ENCODE assay signal across 8 mouse cellular contexts in the genomic region with DNA sequence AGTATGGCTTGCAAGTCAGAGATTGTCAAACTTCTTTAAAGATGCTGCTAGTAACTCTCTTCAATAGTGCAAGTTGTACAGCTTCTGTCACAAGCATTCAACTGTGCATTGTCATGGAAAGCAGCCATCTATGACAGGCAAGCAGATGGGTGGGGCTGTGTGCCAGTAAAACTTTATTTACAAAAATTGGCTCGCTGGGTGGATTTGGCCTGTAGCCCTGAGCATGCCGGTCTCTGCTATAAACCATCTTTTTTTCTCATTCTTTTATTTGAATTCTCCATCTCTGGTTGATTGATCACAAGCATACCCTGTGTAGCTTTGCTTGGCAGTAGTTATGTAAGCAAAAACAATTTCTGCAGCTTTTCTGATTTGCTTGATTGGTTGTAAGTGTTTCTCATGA.
DNase-seq lines count a peak whose midpoint lies in the region; ATAC-seq and TF ChIP-seq lines count a peak whose summit lies in the region.
"Had no signal": no experiment of that assay in that cellular context is flagged by ENCODE, and none has a peak within 500 bp of the region (broad histone marks: within the 10 kb centered on the region; RNA-seq: fewer than 3 reads in every experiment).

No protein-coding gene starts in this region.

- H3K4me3 ChIP-seq in left cerebral cortex, adult 2 months: no peak overlapping the region
- no peak overlapping the region for H3K4me3 ChIP-seq in forebrain, embryonic 14.5 days (ENCODE audit: low read depth, low read length)

- no peaks in the 10 kb centered on the region for H3K27me3 ChIP-seq in forebrain, embryonic 14.5 days (replicated peaks; ENCODE audit: control insufficient read depth, insufficient read depth, low read length)

- H3K9me3 ChIP-seq in forebrain, embryonic 14.5 days (replicated peaks; ENCODE audit: control insufficient read depth, low read length): no peaks in the 10 kb centered on the region

- no peak overlapping the region for H3K9ac ChIP-seq in forebrain, embryonic 14.5 days (ENCODE audit: low read length)

- 18% methylated on average over 2 of the region's 2 CpGs for WGBS in forebrain, embryonic 14.5 days

- H3K4me1 ChIP-seq in forebrain, embryonic 14.5 days (ENCODE audit: control insufficient read depth, insufficient read depth, low read length): peaks cover 6% of the 10 kb centered on the region; the same call in 1 of the 2 replicates

- peak; percentile 82 for ATAC-seq in forebrain, embryonic 14.5 days

- no peak overlapping the region for H3K4me2 ChIP-seq in forebrain, embryonic 14.5 days (ENCODE audit: low read length)

- no peaks in the 10 kb centered on the region for H3K36me3 ChIP-seq in forebrain, embryonic 14.5 days (ENCODE audit: control insufficient read depth, insufficient read depth, low read length)

- no peak for TF ChIP-seq CTCF in left cerebral cortex, adult 2 months (IDR thresholded peaks at IDR 0.05)

- peak overlapping the region; percentile 11; the same call in 1 of the 2 replicates for H3K27ac ChIP-seq in left cerebral cortex, adult 2 months
- H3K27ac ChIP-seq in forebrain, embryonic 14.5 days (ENCODE audit: low read depth, low read length): no peak overlapping the region; the same call in 1 of the 2 replicates

- intact Hi-C loops in left cerebral cortex, adult 2 months (cut with DNase I): no loop called here

- DNase-seq in left cerebral cortex, adult 2 months (ENCODE audit: extremely low spot score in 1 of 2, low spot score in 2 of 2): peak in 1 of 2 experiments; percentile 24
- no peak for DNase-seq in left cerebral cortex, adult 8-10 months (ENCODE audit: low spot score in 2 of 2)
- DNase-seq in forebrain, embryonic 14.5 days (ENCODE audit: low spot score): peak; percentile 82
- DNase-seq in layer of hippocampus, adult 9-10 months (ENCODE audit: low spot score): peak; percentile 63
- DNase-seq in right cerebral cortex, postnatal 10 days (ENCODE audit: low spot score in 2 of 2): peak; percentile 67 to 73
- no peak for DNase-seq in ovary, adult 18-20 months (ENCODE audit: low spot score)
- DNase-seq in urinary bladder, postnatal 25 days (ENCODE audit: low spot score): no peak
- DNase-seq: thymus, postnatal 4 days had no signal

Comparison
In these comparisons a context has a peak if more than half of its experiments do, and no peak if none do; other contexts are left out.
1. DNase-seq: peak in forebrain, embryonic 14.5 days (single experiment), layer of hippocampus, adult 9-10 months (single experiment) and right cerebral cortex, postnatal 10 days (2 of 2); none in left cerebral cortex, adult 8-10 months (0 of 2), ovary, adult 18-20 months (single experiment) and urinary bladder, postnatal 25 days (single experiment).